Mouse (Mus musculus) brown adipose tissue, adult 24 weeks (tissue): ENCODE results near the gene Tamm41. TPM values are rescaled to one million over a fixed set of nuclear protein-coding genes. Genes with fewer than 3 reads are reported as not detected.

Experiments
- H3K27ac ChIP-seq: fragments of 200-500 bp; replicated peaks from 2 replicates; pipeline ENCODE4 v1.5.1; 2012; ENCODE audit warnings: low read depth, mild to moderate bottlenecking, low read length
- H3K4me1 ChIP-seq: fragments of 200-500 bp; 2 replicates; pipeline ENCODE4 v1.6.1; 2012; ENCODE audit warnings: low read length, mixed read lengths; ENCODE audit not compliant: control insufficient read depth, insufficient read depth, insufficient read length
- H3K4me3 ChIP-seq: fragments of 200-500 bp; 2 replicates; pipeline ENCODE4 v1.5.1; 2012; ENCODE audit warnings: low read depth, mild to moderate bottlenecking, low read length, moderate library complexity; ENCODE audit not compliant: insufficient read depth
- polyA plus RNA-seq: library from polyadenylated mRNA; stranded (reverse); fragments of >200 nt; gene quantifications from 2 replicates; pipeline ENCODE4 v1.2.4, GENCODE M21; 2012; ENCODE audit not compliant: missing spikeins, insufficient read depth, insufficient read length

The Tamm41 gene
- polyA plus RNA-seq, 1 experiment, result 22.6 TPM

DNA sequence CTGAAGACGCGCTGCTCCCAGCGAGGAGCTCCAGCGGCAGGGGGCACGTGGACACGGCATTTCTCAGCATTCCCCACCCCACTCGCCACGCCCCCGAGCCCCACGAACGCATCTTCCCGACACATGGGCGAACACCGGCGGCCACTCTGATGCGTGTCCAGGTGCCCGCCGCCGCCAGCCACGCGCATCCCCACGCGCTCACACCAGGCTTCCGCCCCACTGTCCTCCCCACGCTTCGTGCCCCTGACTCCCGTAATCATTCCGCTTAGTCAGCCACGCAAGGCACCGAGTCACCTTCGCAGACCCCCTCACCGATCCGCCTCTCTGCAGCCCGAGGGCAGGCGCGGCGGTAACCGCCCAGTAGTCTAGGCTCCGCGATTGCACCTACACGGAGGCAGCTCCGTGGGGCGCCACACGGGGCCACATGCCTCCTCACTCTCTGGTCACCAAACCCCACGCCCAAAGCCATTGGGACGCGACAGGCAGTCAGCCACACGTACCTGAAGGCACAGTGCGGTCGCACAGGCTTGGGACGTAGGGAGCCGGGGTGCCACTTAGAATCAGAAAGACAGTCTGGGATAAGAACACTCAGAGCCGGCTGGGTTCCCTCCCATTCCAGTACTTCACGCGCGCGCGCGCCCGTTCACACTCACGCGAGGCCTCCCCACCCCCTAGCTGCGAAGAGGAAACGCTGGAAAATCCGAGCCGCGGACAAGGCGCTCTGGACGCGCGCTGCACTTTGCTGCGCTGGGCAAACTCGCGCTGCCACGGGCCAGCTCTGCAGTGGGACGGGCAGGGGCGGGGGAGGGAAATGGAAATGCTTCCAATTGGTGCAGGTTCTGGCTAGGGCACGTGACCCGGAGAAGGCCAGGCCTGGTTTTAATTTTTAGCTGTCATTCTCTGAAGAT is 68.2 kb downstream of the Tamm41 start, which contains the start of gene Vgll4:
Gene Vgll4 (minus strand): TSS at position 782 of the 908 bp plus-strand sequence.
- peak within 1 kb of the TSS; percentile 75 for H3K4me3 ChIP-seq
- H3K27ac ChIP-seq, result no peak within 1 kb of the TSS
- no peaks in the 10 kb centered on the region for H3K4me1 ChIP-seq

DNA sequence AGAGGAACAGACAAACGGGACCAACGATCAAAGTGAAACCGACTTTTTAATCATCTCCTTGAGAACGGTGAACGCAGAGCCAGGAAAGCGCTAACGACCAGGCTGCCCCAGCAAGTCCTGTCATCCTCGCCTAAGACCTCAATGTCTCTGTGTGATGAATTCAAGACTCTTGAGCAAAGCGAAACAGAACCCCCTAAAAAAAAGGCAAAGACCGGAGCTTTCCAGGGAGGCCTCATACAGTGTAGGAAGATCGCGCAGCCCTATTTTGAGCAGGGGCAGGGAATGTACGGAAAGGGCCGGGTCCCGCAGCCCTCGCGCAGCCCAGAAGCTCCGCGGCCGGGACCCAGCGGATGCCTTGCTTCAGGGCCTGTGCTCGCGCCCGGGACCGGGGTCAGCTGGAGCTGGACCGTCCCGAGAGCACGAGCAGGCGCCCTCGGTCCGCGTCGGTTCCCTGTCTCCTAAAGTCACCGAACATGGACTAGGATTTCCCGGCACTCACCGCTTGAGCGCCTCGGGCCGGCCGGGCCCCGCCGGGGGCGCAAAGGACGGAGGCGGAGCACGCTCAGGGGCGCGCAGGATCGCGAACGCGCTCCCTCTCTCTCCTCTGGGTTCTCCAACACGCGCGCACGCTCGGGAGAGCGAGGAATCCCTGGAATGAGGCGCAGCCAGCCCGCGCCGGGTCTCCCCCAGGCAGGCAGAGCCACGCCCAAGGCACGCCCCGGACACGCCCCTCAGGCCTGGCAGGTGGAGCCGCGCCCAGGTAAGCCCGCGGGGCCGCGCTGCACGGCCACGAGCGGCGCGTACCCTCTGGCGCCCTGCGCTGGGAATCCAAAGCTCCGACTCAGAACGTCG is 69.1 kb downstream of the Tamm41 start:
- H3K4me3 ChIP-seq, result peak overlapping the region; percentile 75
- no peak overlapping the region for H3K27ac ChIP-seq
- no peaks in the 10 kb centered on the region for H3K4me1 ChIP-seq

DNA sequence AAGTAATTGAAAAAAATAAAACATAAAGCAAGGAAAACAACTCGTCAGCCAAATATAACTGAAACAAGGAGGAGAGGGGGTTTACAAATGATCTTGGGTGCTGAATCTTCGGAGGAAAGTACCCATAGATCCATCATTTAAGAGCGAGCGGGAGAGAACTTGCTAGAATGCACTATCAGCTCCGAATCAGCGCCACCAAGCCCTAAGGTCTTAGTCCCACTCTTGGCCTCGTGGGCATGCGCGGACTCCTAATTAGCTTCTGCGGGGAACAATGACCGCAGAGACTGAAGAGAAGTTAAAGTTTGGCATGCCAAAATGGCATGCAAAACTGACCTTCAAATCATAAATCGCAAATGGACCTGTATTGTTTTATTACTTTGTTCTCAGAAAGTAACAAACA is 70.1 kb downstream of the Tamm41 start:
- no peak overlapping the region; the same call in 1 of the 2 replicates for H3K4me3 ChIP-seq
- no peak overlapping the region for H3K27ac ChIP-seq
- H3K4me1 ChIP-seq, result no peaks in the 10 kb centered on the region

DNA sequence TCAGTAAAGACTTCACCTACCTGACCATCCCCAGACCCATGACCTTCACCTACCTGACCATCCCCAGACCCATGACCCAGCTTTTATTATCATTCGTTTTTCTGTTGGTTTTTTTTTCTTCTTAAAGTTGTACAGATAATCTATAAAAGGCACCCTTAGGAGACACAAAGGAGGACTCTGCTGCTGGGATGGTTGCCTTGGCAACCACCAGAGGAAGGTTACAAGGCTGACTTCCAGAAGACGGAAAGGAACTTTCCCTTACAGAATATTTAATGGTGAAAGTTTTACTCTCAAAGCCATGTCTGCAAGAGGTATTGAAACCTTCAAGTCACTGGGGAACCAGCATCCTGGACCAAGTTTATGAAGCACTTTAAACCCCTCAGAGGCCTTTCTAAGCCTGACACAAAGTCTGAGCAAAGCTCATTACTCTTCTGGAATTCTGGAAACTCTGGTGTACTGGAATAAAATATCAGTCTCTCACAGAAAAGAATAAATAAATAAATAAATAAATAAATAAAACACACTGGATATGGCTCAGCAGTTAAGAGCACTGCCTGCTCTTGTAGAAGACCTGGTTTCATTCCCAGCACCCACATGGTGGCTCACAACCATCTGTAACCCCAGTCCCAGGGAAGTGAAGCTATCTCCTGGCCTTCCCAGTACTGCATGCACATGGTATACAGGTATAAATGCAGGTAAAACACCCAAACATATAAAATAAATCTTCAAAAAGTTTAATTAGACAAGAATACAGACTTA is 71.1 kb downstream of the Tamm41 start:
- Histone ChIP-seq H3K4me1 (no peaks in the 10 kb centered on the region), H3K27ac (no peak overlapping the region), H3K4me3 (no peak overlapping the region)

- Histone ChIP-seq H3K27ac (no peak overlapping the region), H3K4me1 (no peaks in the 10 kb centered on the region), H3K4me3 (no peak overlapping the region)
Observed at GRCm38 (mm10) chr6:114965802-114966201, 71.9 kb downstream of the Tamm41 start.

DNA sequence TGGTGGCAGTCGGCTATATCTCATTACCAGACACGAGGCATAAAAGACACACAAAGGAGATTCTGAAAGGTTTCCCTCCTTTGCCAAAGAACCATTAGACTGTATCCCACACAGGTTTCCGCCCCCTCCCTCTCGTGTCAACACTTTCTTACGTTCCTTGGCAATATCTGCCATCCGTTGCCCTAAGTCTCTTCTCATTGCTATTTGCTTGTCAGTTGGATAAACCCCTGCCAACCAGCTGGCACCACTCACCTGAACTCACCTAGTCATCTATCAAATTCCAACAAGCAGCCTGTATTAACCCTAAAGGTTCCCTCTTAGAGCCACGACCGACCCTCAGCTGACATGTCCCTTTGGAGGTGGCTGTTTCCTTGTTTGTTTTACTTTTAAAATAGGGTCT is 72.3 kb downstream of the Tamm41 start:
- Histone ChIP-seq H3K4me1 (no peaks in the 10 kb centered on the region), H3K27ac (no peak overlapping the region), H3K4me3 (no peak overlapping the region)

- H3K4me1 ChIP-seq, result no peaks in the 10 kb centered on the region; the same call in 1 of the 2 replicates
- no peak overlapping the region for H3K27ac ChIP-seq
- H3K4me3 ChIP-seq, result no peak overlapping the region
Observed at GRCm38 (mm10) chr6:114964235-114964634, 73.4 kb downstream of the Tamm41 start.

DNA sequence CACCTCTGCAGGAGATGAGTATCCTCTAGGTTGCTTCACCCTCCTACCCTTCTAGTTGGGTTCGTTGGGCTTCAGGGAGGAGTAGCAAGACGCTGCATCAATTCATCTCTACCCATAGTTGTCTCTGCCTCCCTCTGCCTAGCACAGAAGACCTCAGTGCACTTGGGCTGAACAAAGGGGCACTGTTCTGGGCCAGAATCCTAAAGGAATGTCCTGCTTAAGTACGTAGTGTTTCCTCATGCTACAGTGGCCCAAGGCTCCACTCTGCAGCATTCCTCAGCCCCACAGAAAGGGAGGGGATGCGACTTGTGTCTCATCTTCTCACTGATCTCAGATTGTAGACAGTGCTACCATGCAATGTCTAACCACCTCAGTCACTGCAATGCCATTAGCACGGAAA is 74.0 kb downstream of the Tamm41 start:
- Histone ChIP-seq H3K4me1 (peaks cover 2% of the 10 kb centered on the region; the same call in 1 of the 2 replicates), H3K27ac (no peak overlapping the region), H3K4me3 (no peak overlapping the region)

DNA sequence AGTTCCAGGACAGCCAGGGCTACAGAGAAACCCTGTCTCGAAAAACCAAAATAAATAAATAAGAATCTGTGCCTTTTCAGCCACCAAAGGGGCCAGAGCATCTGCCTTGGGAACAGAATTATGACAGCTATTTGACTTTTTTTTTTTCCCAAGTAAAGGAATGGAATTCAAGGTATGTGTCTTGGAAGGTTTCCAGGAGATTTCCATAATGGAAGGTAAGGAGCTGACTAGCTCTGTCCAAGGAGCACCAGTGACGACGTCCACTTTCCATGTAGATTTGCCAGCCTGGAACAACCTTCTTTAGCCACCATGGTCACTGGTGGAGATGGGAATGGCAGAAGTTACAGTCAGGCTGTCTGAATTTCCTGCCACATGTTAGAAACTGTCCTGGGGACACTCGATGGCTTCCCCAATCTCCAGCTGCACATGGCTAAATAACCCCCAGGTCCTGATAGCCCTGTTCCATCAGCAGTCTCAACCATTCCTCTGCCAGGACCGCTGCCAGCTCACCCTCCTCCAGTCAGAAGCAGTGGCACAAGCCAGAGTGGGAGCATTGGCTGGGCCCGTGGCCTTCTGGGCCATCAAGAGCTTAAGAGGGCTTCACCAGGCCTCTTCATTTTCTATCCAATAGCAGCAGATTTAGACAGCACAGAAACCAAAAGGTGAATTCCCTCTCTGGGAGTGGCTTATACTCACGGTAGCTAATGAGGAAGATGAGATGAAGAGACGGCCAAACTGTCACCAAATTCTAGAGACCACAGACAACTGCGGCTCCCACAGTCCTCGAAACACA is 76.2 kb downstream of the Tamm41 start:
- H3K4me3 ChIP-seq, result no peak overlapping the region
- no peak overlapping the region for H3K27ac ChIP-seq
- peaks cover 2% of the 10 kb centered on the region; the same call in 1 of the 2 replicates for H3K4me1 ChIP-seq

- Histone ChIP-seq H3K4me3 (no peak overlapping the region), H3K27ac (no peak overlapping the region), H3K4me1 (peaks cover 2% of the 10 kb centered on the region; the same call in 1 of the 2 replicates)
Observed at GRCm38 (mm10) chr6:114959012-114959398, 78.7 kb downstream of the Tamm41 start.

DNA sequence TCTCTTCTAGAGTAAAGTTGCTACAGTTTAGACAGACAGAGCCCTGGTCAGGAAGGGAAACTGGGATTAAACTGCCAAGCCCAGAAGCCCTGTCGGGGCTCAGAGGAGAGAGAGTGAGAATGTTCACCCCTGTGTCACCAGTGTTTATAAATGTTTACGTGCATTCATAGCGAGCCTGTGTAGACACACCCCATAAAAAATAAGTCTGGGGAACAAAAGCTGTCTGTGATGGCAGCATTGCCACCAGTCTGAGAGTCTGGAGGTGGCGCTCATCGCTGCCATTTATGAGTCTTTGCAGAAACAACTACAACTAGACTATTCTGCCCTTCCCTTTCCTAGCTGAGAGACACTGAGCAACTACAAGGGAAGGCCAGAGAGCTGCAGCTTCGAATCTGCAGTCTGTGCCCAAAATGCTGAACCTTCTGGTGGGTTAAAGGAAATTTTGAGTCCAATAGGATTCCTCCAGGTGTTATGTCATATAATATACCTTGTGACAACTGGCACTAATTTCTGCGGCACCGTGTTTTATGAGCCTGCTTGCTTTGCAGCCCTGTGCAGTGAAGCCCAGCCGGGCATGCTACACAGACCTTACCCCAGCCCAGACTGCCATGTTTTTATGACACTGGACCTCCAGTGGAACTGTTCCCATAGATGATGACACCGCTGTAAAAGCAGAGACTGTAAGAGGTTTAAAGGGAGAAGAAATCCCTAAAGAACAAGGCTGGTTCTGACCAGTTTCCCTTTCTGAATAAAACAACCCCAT is 79.2 kb downstream of the Tamm41 start:
- Histone ChIP-seq H3K4me3 (no peak overlapping the region), H3K27ac (no peak overlapping the region), H3K4me1 (peaks cover 2% of the 10 kb centered on the region; the same call in 1 of the 2 replicates)

DNA sequence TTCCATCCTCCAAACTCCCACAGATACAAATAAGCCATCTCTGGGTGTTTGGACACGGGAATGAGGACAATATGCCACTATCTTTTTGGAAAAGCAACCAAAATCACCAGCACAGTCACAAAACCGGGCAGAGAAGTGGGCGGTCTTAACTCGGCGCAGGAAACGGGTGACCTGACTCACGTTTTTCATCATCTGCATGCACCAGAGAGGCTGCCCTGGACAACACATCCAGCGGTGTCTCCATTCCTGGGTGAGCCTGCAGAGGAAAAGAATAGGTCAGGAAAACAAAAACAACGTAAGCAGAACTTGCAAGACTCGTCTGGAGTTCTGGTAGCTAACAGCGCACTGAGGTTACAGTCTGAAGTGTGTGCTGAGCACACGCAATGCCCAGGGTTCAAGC is 79.9 kb downstream of the Tamm41 start:
- Histone ChIP-seq H3K4me1 (peaks cover 2% of the 10 kb centered on the region; the same call in 1 of the 2 replicates), H3K27ac (no peak overlapping the region), H3K4me3 (no peak overlapping the region)

- Histone ChIP-seq H3K4me1 (peaks cover 2% of the 10 kb centered on the region; the same call in 1 of the 2 replicates), H3K27ac (no peak overlapping the region), H3K4me3 (no peak overlapping the region)
Observed at GRCm38 (mm10) chr6:114954496-114954895, 83.2 kb downstream of the Tamm41 start.
